Mouse (Mus musculus) left cerebral cortex, postnatal 4 days (tissue): Measurements from ENCODE around the gene Rnasel. TPM values are rescaled to one million over a fixed set of nuclear protein-coding genes. Genes with fewer than 3 reads are reported as not detected.

Experiments
- DNase-seq: peaks from one replicate; pipeline ENCODE4 v3.0.0-alpha.2; 2022
- intact Hi-C: fragments of 180-260 bp; cut with DNase I; formaldehyde crosslinking; loops from one replicate; pipeline ENCODE4 v1.15.1; 2025
- total RNA-seq, 2 experiments: library from RNA; stranded (reverse); gene quantifications; 2 replicates each; pipeline ENCODE4 v1.2.3; 2021

Gene Rnasel
- total RNA-seq, 2 experiments from 2014 or later, result 33.7 to 34.4 TPM

DNA sequence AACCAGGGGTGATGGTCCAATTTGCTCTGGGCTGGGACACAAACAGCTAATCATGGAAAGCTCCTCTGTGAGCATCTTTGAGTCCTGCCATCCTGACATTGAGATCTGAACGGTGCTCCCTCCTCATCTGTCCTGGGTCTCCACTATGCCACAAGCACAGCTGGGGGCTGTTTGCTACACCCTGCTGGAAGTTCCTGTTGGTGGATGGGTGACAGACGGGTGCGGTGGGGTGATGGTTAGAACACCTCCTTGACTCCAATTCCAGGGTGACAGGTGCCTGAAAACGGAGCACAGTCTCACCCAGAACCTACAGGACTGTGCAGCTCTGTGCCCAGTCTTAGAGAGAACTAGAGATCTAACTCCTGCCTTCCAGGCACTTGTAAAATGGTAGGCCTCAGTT lies 14.4 kb upstream of the Rnasel start:
- intact Hi-C loops, result no loop called here
- no peak for DNase-seq

GRCm38 (mm10) chr1:153736096-153736495 lies 13.1 kb upstream of the Rnasel start:
- intact Hi-C loops, result no loop called here
- DNase-seq, result no peak

- intact Hi-C loops, result no loop called here
- DNase-seq, result no peak
Measured at GRCm38 (mm10) chr1:153737101-153738085, 11.8 kb upstream of the Rnasel start.

- intact Hi-C loops, result loop anchor here (10.0 kb wide), 1 partner anchor 255 kb away; the partner anchor contains the start of gene Dhx9
- no peak for DNase-seq
Measured at GRCm38 (mm10) chr1:153739437-153740015, 9.7 kb upstream of the Rnasel start.

DNA sequence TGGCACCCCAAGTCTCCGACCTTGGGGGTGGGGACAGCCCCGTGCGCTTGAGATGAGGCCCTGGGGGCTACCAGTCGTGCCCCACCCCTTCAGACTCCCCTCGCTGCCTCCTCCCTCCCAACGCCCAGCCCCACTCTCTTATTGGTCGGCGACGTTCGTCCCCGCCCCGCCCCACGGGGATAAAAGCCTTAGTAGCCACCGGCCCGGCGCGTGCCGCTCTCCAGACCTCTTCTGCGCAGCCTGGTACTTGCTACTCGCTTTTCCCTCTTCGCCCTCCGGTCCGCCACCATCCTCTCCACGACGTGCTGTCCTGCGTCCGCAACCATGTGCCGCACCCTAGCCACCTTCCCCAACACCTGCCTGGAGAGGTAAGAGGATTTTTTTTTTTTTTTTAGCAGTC lies 9.1 kb upstream of the Rnasel start, which contains the start of gene Rgs16:
Gene Rgs16 (plus strand): TSS at position 205 of the 400 bp plus-strand sequence.
- DNase-seq, result peak; percentile 81
- intact Hi-C loops, result loop anchor here (10.0 kb wide), 1 partner anchor 255 kb away; the partner anchor contains the start of gene Dhx9

DNA sequence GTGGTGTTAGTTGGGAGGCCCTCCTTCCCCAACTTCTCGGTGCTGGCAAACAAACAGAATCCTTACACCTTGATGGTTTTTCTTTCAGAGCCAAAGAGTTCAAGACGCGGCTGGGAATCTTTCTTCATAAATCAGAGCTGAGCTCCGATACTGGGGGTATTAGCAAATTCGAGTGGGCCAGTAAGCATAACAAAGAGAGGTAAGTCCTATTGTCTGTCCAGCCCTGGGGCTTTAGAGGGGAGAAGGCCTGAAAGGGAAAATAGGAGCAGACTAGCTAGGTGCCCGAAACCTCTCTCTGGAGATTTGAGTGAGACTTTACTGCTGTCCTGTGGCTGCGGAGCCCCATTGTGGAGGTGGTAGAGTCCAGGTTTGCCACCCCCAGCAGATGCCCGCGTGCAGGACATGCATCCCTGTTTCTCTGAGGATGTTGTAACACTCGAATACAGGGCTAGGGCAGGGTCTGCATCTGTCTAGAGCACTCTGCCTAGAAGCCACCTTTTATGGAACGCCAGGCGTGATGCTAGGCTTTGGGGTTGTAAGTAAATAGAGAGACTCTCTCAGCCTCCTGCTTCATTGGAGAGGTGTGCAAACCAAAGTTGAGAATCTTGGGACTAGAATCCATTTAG lies 8.3 kb upstream of the Rnasel start:
- no peak for DNase-seq
- intact Hi-C loops, result loop anchor here (10.0 kb wide), 1 partner anchor 256 kb away; the partner anchor contains the start of gene Dhx9

DNA sequence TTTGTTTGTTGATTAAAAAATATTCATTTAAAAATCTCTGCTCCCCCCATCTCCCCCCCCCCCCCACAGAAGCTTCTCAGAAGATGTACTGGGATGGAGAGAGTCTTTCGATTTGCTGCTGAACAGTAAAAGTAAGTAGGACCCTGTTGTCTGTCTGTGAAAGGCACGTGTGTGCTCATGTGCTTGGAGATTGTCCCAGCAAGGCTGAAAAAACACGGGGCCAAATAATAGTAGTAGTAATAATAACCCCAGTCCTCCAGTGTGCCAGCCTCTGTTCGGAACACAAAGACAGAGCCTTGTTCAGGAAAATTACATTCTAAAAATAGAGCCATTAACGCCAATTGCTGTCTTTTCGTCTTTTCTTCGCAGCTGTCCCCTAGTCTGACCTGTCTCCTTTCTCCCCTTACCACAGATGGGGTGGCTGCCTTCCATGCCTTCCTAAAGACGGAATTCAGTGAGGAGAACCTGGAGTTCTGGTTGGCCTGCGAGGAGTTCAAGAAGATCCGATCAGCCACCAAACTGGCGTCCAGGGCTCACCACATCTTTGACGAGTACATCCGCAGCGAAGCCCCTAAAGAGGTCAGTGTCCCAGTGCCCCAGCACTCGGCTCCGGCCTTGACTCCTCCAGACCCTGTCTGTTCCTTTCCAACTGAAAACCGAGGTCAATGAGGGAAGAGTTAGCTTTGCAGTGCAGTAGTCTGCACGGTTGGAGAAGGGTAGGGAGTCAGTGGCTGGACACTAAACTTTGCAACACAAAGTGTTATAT lies 7.5 kb upstream of the Rnasel start:
- intact Hi-C loops, result loop anchor here (1.0 to 10.0 kb wide), 2 partner anchors 184 to 257 kb away; partner anchors contain the start of gene Dhx9

GRCm38 (mm10) chr1:153742374-153743155 lies 6.7 kb upstream of the Rnasel start:
- DNase-seq, result peak; percentile 87
- intact Hi-C loops, result loop anchor here (1.0 to 10.0 kb wide), 2 partner anchors 185 to 258 kb away; partner anchors contain the start of gene Dhx9

More for the DNA sequence above, 7.5 kb upstream of the Rnasel start:
- no peak for DNase-seq

DNA sequence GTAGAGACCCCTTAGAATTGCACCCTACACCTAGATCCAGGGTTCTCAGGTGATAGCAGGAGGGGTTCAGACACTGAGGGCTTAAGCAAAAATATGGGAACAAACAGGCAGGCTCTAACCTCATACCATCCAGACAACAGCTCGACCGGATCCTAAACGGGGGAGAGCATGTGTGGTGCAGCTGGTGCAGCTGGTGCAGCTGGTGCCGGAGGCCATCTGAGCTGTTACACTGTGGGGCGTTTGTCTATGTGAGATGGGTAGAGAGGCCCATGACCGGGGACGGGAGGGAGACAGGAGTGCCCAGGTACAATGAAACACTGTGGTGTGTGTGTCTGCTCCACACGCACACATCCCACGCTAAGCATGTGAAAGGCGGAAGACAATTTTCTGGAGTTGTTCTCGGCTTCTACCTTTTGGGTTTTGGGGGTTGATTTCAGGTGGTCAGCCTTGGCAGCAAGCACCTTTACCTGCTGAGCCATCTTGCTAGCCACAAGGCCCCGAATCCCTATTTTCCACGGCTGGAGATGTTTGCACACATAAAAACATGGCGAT lies 3.0 kb upstream of the Rnasel start:
- DNase-seq, result no peak

GRCm38 (mm10) chr1:153746728-153747127 lies 2.5 kb upstream of the Rnasel start:
- intact Hi-C loops, result loop anchor here (2.0 to 10.0 kb wide), 4 partner anchors 61 to 434 kb away; partner anchors contain the start of gene Dhx9
- peak; percentile 72 for DNase-seq

More for the DNA sequence above, 3.0 kb upstream of the Rnasel start:
- intact Hi-C loops, result loop anchor here (2.0 to 10.0 kb wide), 4 partner anchors 61 to 435 kb away; partner anchors contain the start of gene Dhx9

DNA sequence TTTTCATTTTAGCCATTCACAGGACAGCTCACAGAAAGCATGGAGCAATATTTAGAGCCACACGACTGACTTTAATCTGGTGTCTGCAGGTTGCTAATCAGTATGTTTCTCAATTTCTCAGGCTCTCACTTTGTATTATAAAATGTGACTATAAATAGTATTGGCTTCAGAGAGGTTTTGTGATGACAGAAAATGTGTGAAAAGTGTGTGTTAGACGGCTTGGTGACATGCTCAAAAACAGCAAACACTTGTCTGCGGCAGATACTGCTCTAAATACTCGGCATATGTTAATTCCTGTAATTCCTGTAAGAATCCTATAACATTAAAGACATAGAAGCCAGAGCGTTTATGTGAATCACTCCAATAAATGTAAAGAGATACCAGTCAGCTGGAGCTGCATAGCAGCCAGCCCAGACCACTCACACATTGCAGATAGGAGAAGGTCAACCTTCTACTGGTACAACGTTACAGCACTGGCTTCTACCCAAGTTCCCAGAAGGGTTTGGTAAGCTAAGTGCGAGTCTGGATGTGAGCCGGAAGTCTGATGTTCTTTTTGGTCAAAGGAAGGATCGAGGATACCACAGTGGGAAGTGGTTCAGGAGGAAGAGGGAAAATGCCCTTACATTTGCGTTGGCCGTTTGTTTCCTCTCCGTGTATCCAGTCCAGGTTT lies 1.2 kb upstream of the Rnasel start:
- no peak for DNase-seq

DNA sequence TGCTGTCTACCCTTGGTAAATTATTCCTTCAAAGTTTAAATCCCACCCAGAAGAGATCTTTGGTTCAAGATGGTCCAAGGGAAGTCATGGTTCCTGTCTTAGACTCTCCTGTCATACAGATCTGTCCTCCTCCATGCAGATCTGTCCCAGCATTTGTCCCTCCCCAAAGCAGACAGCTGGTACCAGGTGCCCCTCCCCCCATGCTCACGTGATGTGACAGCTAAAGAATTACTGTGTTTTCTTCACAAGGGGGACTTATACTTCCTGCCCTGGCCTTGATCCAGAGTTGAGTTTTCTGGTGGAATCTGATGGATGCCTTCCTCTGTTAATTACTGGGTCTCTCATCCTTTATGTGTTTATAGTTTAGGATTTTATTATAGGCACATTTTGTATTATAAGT lies 677 bp upstream of the Rnasel start:
- DNase-seq, result peak; percentile 60
- intact Hi-C loops, result loop anchor here (5.0 to 10.0 kb wide), 2 partner anchors 59 to 264 kb away; partner anchors contain the start of gene Dhx9

More for the DNA sequence above, 1.2 kb upstream of the Rnasel start:
- intact Hi-C loops, result loop anchor here (2.0 to 10.0 kb wide), 4 partner anchors 59 to 433 kb away; partner anchors contain the start of gene Dhx9

DNA sequence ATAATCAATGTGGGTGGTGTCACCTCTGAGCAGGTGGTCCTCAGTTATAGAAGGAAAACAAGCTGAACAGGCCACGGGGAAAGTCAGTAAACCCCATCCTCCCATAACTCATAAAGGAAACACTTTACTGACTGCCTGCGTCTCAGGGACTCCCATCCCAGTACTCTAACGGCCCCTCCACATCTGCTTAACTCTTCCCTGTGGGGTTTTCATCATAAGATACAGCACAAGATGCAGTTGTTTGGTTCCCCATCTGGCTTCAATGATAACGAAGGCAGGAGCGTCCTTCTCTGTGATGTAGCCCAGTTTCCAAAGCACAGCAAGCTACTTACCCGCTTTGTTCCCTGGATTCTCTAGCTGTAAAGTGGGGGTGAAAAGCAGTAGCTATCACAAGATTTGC lies 828 bp downstream of the Rnasel start:
- intact Hi-C loops, result no loop called here
- no peak for DNase-seq

GRCm38 (mm10) chr1:153751763-153752301 lies 2.6 kb downstream of the Rnasel start:
- DNase-seq, result no peak
- intact Hi-C loops, result no loop called here

DNA sequence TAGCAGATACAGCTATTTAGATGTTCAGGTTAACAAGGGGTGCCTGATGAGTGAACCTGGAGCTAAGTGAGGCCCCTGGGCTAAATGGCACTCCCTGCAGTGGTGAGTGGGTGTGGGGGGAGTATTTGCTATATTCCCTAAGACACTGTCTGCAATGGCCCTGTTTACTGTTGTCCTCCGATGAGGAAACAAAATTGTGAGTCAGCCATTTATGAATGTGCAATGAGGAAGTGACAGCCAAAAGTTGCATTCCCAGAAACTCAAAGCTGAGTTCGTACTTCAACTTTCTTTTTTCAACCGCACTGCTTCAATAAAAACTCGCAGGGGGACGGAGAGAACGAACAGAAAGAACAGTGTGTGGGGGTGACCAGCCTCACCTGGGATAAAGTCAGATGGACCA lies 3.3 kb downstream of the Rnasel start:
- DNase-seq, result no peak
- intact Hi-C loops, result no loop called here

DNA sequence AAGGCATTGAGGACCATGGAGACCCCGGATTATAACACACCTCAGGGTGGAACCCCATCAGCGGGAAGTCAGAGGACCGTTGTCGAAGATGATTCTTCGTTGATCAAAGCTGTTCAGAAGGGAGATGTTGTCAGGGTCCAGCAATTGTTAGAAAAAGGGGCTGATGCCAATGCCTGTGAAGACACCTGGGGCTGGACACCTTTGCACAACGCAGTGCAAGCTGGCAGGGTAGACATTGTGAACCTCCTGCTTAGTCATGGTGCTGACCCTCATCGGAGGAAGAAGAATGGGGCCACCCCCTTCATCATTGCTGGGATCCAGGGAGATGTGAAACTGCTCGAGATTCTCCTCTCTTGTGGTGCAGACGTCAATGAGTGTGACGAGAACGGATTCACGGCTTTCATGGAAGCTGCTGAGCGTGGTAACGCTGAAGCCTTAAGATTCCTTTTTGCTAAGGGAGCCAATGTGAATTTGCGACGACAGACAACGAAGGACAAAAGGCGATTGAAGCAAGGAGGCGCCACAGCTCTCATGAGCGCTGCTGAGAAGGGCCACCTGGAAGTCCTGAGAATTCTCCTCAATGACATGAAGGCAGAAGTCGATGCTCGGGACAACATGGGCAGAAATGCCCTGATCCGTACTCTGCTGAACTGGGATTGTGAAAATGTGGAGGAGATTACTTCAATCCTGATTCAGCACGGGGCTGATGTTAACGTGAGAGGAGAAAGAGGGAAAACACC lies 4.7 kb downstream of the Rnasel start:
- intact Hi-C loops, result no loop called here
- DNase-seq, result no peak

GRCm38 (mm10) chr1:153764136-153764535 lies 14.9 kb downstream of the Rnasel start:
- no peak for DNase-seq
- intact Hi-C loops, result no loop called here
